Mouse (Mus musculus) liver, embryonic 14.5 days (tissue): ENCODE data around the gene Pcnx2. TPM values are rescaled to one million over a fixed set of nuclear protein-coding genes. Genes with fewer than 3 reads are reported as not detected.

Source experiments
- ATAC-seq: fragments of 200-750 bp; cut with Nextera tagmentation; 2 replicates; pipeline ENCODE4 v1.8.0; 2017; ENCODE audit warnings: moderate number of reproducible peaks, mild to moderate bottlenecking, moderate library complexity; ENCODE audit not compliant: insufficient read depth
- DNase-seq, 3 experiments: peaks; one replicate each; pipeline ENCODE4 v3.0.0-alpha.2; 2012 to 2013; ENCODE audit warnings: low read depth in 3 of 3, low spot score in 3 of 3
- H3K27ac ChIP-seq: fragments of 300-500 bp; sonication (generic); 2 replicates; pipeline ENCODE4 v1.5.1; 2014; ENCODE audit warnings: moderate library complexity, mild to moderate bottlenecking, control low read depth, inconsistent platforms
- H3K27me3 ChIP-seq: fragments of 300-500 bp; sonication (generic); 2 replicates; pipeline ENCODE4 v1.6.1; 2014; ENCODE audit warnings: mild to moderate bottlenecking, low read length, moderate library complexity; ENCODE audit not compliant: control insufficient read depth, insufficient read depth
- H3K36me3 ChIP-seq: fragments of 300-500 bp; sonication (generic); replicated peaks from 2 replicates; pipeline ENCODE4 v1.6.1; 2014; ENCODE audit warnings: low read depth; ENCODE audit not compliant: control insufficient read depth, insufficient read depth
- H3K4me1 ChIP-seq, 2 experiments: fragments of 200-500 bp in 1 of 2; fragments of 300-500 bp in 1 of 2; sonication (generic) in 1 of 2; replicated peaks; 2 replicates each; pipeline ENCODE4 v1.6.1; 2012 to 2014; ENCODE audit warnings: antibody characterized with exemption in 1 of 2, inconsistent platforms in 1 of 2, low read length in 1 of 2; ENCODE audit not compliant: control insufficient read depth in 2 of 2, insufficient read depth in 2 of 2
- H3K4me2 ChIP-seq: fragments of 300-500 bp; sonication (generic); 2 replicates; pipeline ENCODE4 v1.6.1; 2014; ENCODE audit warnings: low read depth, mild to moderate bottlenecking, control low read depth, moderate library complexity
- H3K4me3 ChIP-seq, 2 experiments: fragments of 200-500 bp in 1 of 2; fragments of 300-500 bp in 1 of 2; sonication (generic) in 1 of 2; 2 replicates each; pipeline ENCODE4 v1.5.1; 2012 to 2014; ENCODE audit warnings: low read depth in 2 of 2, low read length in 2 of 2, mild to moderate bottlenecking in 2 of 2, control low read depth in 1 of 2, inconsistent platforms in 1 of 2, moderate library complexity in 1 of 2; ENCODE audit not compliant: insufficient read depth in 1 of 2
- H3K9ac ChIP-seq: fragments of 300-500 bp; sonication (generic); replicated peaks from 2 replicates; pipeline ENCODE4 v1.6.1; 2014; ENCODE audit warnings: mild to moderate bottlenecking, control low read depth, moderate library complexity
- H3K9me3 ChIP-seq: fragments of 300-500 bp; sonication (generic); 2 replicates; pipeline ENCODE4 v1.6.1; 2016; ENCODE audit warnings: low read length, mixed read lengths; ENCODE audit not compliant: control insufficient read depth
- CTCF ChIP-seq: IDR thresholded peaks from 2 replicates; pipeline ENCODE4 v1.5.1; 2016; ENCODE audit warnings: antibody characterized with exemption, low read depth, control low read depth
- EP300 ChIP-seq: IDR thresholded peaks from 2 replicates; pipeline ENCODE4 v1.6.1; 2016; ENCODE audit warnings: antibody characterized with exemption, low read depth
- WGBS: fragments of 180-500 bp; shearing (Covaris S2); extraction: QIAGEN DNeasy Blood & Tissue Kit; methylation state at CpG from one replicate; pipeline ENCODE4 v1.1.7; 2014; ENCODE audit not compliant: insufficient replicate concordance; 5-methylcytosine and 5-hydroxymethylcytosine counted together
- polyA plus RNA-seq, 2 experiments: library from polyadenylated mRNA; depleted of rRNA in 1 of 2; stranded (reverse) in 1 of 2; unstranded in 1 of 2; fragments of >200 nt; fragmentation: Nextera tagmentation in 1 of 2; extraction: Ambion mirVana in 1 of 2; gene quantifications; 2 replicates each; pipeline versions ENCODE4 v1.2.1 to v1.2.3; 2012 to 2014

Pcnx2 gene
- polyA plus RNA-seq, 2 experiments, result 0.19 TPM; not detected in 1

DNA sequence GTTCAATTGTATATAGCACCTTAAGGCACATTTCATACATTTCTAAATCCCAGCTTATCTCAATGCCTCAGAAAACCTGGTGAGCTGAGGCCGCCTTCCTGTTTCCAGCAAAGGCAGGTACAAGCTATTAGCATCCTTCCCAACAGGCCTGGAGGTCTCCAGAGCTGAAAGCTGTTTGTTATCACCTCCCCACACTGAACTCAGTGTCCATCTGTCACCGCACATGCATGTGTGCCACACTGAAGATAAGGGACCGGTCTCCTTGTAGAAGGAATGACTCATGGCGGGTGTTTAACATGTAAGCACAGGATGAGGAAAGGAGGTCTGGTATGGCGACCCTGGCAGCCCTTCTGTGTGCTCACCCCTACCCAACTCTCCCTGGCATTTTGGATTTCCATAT is 186.6 kb downstream of the Pcnx2 start:
- DNase-seq (peak; percentile 59 to 69 (median 61)), ATAC-seq (peak; percentile 99)
- no peak overlapping the region for H3K4me2 ChIP-seq
- H3K4me1 ChIP-seq, result peaks cover 11 to 22% of the 10 kb centered on the region in 2 experiments
- H3K9me3 ChIP-seq, result no peaks in the 10 kb centered on the region
- TF ChIP-seq CTCF (no peak), EP300 (peak; percentile 94)
- H3K4me3 ChIP-seq, result no peak overlapping the region
- 14% methylated on average over 5 of the region's 5 CpGs for WGBS
- H3K27ac ChIP-seq, result peak overlapping the region; percentile 42; the same call in 1 of the 2 replicates
- H3K9ac ChIP-seq, result no peak overlapping the region
- H3K36me3 ChIP-seq, result no peaks in the 10 kb centered on the region
- no peaks in the 10 kb centered on the region; the same call in 1 of the 2 replicates for H3K27me3 ChIP-seq

DNA sequence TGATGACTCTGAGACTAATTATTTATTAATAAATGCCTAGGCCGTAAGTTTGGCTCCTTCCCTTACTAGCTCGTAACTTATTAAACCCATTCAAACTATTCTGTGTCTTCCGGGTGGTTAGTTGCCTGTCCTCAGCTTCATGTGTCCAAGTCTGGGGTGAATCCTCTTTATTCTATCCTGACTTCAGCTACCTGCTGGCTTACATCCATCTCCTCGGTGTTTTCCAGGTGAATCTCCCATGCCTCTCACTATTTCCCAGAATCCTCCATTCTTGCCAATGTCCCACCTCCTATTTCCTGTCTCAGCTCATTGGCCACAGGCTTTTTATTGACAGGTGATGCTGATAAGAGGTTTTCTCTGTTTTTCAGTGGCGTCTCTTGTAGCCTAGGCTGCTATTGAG is 188.9 kb downstream of the Pcnx2 start:
- no peak overlapping the region for H3K27ac ChIP-seq
- DNase-seq (no peak), ATAC-seq (no peak)
- no peaks in the 10 kb centered on the region for H3K27me3 ChIP-seq
- no peak overlapping the region for H3K4me3 ChIP-seq
- no peaks in the 10 kb centered on the region for H3K36me3 ChIP-seq
- H3K4me1 ChIP-seq, result peaks cover 11 to 22% of the 10 kb centered on the region in 2 experiments
- TF ChIP-seq EP300, result no peak
- TF ChIP-seq CTCF, result no peak
- H3K9me3 ChIP-seq, result no peaks in the 10 kb centered on the region
- 73% methylated on average over 5 of the region's 5 CpGs for WGBS
- H3K9ac ChIP-seq, result no peak overlapping the region
- no peak overlapping the region for H3K4me2 ChIP-seq

DNA sequence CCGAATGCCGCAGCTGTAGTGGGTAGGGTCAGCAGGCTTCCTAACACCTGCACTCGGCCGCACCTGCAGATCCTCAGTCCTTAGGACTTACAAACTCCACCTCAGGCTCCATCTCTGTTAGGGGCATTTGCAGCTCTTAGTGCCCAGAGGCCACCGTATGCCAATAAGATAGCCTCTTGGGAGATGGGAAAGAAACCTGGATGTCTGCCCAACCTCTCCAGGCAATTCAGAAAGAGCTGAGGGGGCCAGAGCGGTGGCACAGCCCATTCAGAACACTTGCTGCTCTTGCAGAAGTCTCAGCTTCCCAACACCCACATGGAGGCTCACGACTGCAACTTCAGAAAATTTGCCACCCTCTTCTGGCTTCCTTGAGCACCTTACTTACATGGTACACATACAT is 192.3 kb downstream of the Pcnx2 start:
- Histone ChIP-seq H3K9me3 (no peaks in the 10 kb centered on the region), H3K4me2 (no peak overlapping the region), H3K36me3 (no peaks in the 10 kb centered on the region), H3K9ac (no peak overlapping the region), H3K27me3 (no peaks in the 10 kb centered on the region), H3K4me1 (peaks cover 2 to 3% of the 10 kb centered on the region in 2 experiments), H3K27ac (no peak overlapping the region), H3K4me3 (no peak overlapping the region)
- TF ChIP-seq CTCF, result no peak
- no peak for TF ChIP-seq EP300
- DNase-seq (no peak), ATAC-seq (no peak)
- WGBS, result 74% methylated on average over 7 of the region's 7 CpGs

DNA sequence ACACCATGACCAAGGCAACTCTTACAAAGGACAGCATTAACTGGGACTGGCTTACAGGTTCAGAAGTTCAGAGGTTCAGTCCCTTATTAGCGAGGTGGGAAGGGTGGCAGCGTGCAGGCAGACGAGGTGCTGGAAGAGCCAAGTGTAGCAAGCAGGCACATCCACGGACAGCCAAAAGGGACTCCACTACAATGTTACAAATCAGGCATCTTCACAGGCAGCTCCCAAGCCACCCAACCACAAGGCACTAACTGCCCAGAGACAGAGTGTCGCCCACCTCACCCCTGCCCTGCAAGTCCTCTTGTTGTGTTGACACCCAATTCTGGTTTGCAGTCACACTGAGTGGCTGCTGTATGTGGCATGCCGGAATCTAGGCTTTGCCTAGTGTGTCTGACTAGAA is 193.7 kb downstream of the Pcnx2 start:
- DNase-seq (no peak), ATAC-seq (no peak)
- Histone ChIP-seq H3K27ac (no peak overlapping the region), H3K27me3 (no peaks in the 10 kb centered on the region), H3K9ac (no peak overlapping the region), H3K4me3 (no peak overlapping the region), H3K9me3 (no peaks in the 10 kb centered on the region), H3K4me2 (no peak overlapping the region), H3K36me3 (no peaks in the 10 kb centered on the region), H3K4me1 (no peaks in the 10 kb centered on the region)
- WGBS, result 69% methylated on average over 6 of the region's 6 CpGs
- TF ChIP-seq CTCF (no peak), EP300 (no peak)

DNA sequence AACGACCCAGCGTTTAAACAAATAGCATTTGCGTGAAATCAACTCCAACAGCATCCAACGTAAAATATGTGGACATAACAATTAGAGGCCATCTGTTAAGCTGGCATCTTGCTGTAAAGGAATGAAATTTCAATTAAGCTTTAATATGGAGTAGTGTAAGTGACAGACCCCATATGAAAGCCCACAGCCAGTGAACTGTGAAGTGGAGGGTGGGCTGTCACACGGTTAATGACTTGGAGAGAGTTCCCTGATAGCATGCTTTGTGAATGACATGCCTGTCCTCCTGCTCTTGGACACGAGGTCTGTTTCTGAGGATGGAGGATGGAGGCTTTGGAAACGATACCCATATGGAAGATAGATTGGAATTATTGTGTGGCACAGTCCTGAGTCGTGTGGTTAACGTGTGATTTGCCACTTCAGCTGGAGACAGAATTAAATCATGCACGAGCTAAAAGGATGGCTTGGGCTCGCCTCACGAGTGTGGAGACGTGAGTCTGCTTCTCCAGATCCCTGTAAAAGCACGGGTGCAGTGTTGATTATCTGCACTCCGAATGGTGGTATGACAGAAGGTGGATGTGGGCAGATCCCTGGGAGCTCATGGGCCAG is 195.1 kb downstream of the Pcnx2 start:
- 67% methylated on average over 15 of the region's 15 CpGs for WGBS
- Histone ChIP-seq H3K36me3 (no peaks in the 10 kb centered on the region), H3K9ac (no peak overlapping the region), H3K9me3 (no peaks in the 10 kb centered on the region), H3K4me3 (no peak overlapping the region), H3K4me1 (no peaks in the 10 kb centered on the region), H3K27me3 (no peaks in the 10 kb centered on the region), H3K4me2 (no peak overlapping the region), H3K27ac (no peak overlapping the region)
- no peak for DNase-seq
- TF ChIP-seq EP300 (no peak), CTCF (no peak)
- no peak for ATAC-seq

Other genes with a start within 250 kb of the Pcnx2 start
- 0.27 and 0.28 TPM in 2 replicates for gene Map10, start 228.5 kb downstream of the Pcnx2 start, polyA plus RNA-seq (2012; rRNA removed)
- gene Map10, start 228.5 kb downstream of the Pcnx2 start, polyA plus RNA-seq (2014; fragmentation: Nextera tagmentation; extraction: Ambion mirVana), result 0.61 and 0.89 TPM in 2 replicates
- 10.1 and 12.6 TPM in 2 replicates for gene Ntpcr, start 168.4 kb downstream of the Pcnx2 start, polyA plus RNA-seq (2012; rRNA removed)
- gene Ntpcr, start 168.4 kb downstream of the Pcnx2 start, polyA plus RNA-seq (2014; fragmentation: Nextera tagmentation; extraction: Ambion mirVana), result 13.9 and 14.7 TPM in 2 replicates
- gene Map3k21, start 12.1 kb upstream of the Pcnx2 start, polyA plus RNA-seq (2012; rRNA removed), result 0.04 TPM in 2 replicates
- 0.01 and 0.11 TPM in 2 replicates for gene Map3k21, start 12.1 kb upstream of the Pcnx2 start, polyA plus RNA-seq (2014; fragmentation: Nextera tagmentation; extraction: Ambion mirVana)
- gene Kcnk1, start 96.9 kb upstream of the Pcnx2 start, polyA plus RNA-seq (2012; rRNA removed), result 0.08 and 0.12 TPM in 2 replicates
- gene Kcnk1, start 96.9 kb upstream of the Pcnx2 start, polyA plus RNA-seq (2014; fragmentation: Nextera tagmentation; extraction: Ambion mirVana), result 0.29 and 0.34 TPM in 2 replicates